Mouse (Mus musculus): ENCODE data around the gene Ptprn2. TPM values are rescaled to one million over a fixed set of nuclear protein-coding genes. Genes with fewer than 3 reads are reported as not detected.
A peak's percentile ranks its signal among the peaks of the same experiment; 100 is the strongest.

Gene Ptprn2
- polyA plus RNA-seq, 1 experiment from 2014 or later: 0.79 TPM

- Histone ChIP-seq H3K27ac (replicated peaks; ENCODE audit: low read depth, low read length) (no peak overlapping the region), H3K27me3 (ENCODE audit: control insufficient read depth, insufficient read depth, low read length) (no peaks in the 10 kb centered on the region), H3K9ac (replicated peaks; ENCODE audit: low read length) (no peak overlapping the region), H3K9me3 (replicated peaks; ENCODE audit: control insufficient read depth, low read length) (no peaks in the 10 kb centered on the region), H3K4me3 (ENCODE audit: low read depth, low read length) (no peak overlapping the region), H3K4me1 (ENCODE audit: control insufficient read depth, insufficient read depth, low read length) (no peaks in the 10 kb centered on the region), H3K36me3 (replicated peaks; ENCODE audit: control insufficient read depth, insufficient read depth, low read depth, low read length) (no peaks in the 10 kb centered on the region), H3K4me2 (ENCODE audit: low read depth, low read length) (no peak overlapping the region)
- ATAC-seq (replicated peaks; ENCODE audit: insufficient number of reproducible peaks, low FRiP score, low TSS enrichment, low read depth): no peak
- 86% methylated on average over 3 of the region's 3 CpGs for WGBS
- no peak for DNase-seq (ENCODE audit: low spot score)
Observed at GRCm38 (mm10) chr12:116628992-116629391, 143.5 kb downstream of the Ptprn2 start.

DNA sequence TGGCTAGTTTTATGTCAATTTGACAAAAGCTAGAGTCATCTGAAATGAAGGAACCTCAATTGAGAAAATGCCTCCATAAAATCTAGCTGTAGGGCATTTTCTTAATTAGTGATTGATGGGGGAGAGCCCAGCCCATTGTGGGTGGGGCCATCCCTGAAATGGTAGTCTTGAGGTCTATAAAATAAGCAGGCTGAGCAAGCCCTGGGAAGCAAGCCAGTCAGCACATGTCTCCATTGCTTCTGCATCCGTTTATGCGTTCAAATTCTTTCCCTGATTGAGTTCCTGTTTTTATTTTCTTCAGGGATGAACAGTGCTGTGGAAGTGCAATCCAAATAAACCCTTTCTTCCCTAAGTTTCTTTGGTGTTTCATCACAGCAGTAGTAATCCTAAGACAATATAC, 152.0 kb downstream of the Ptprn2 start:
- WGBS: 65% methylated on average over 2 of the region's 2 CpGs

GRCm38 (mm10) chr12:116640871-116641270, 155.4 kb downstream of the Ptprn2 start:
- WGBS: 12% methylated on average over 4 of the region's 4 CpGs
- H3K9ac ChIP-seq (replicated peaks; ENCODE audit: low read length): no peak overlapping the region
- no peaks in the 10 kb centered on the region for H3K36me3 ChIP-seq (replicated peaks; ENCODE audit: control insufficient read depth, insufficient read depth, low read depth, low read length)
- H3K27ac ChIP-seq (replicated peaks; ENCODE audit: low read depth, low read length): no peak overlapping the region
- ATAC-seq (replicated peaks; ENCODE audit: insufficient number of reproducible peaks, low FRiP score, low TSS enrichment, low read depth) (no peak), DNase-seq (ENCODE audit: low spot score) (no peak)
- no peak overlapping the region for H3K4me3 ChIP-seq (ENCODE audit: low read depth, low read length)
- H3K27me3 ChIP-seq (ENCODE audit: control insufficient read depth, insufficient read depth, low read length): no peaks in the 10 kb centered on the region
- no peak overlapping the region for H3K4me2 ChIP-seq (ENCODE audit: low read depth, low read length)
- no peaks in the 10 kb centered on the region for H3K9me3 ChIP-seq (replicated peaks; ENCODE audit: control insufficient read depth, low read length)
- no peaks in the 10 kb centered on the region for H3K4me1 ChIP-seq (ENCODE audit: control insufficient read depth, insufficient read depth, low read length)

More for the DNA sequence above, 152.0 kb downstream of the Ptprn2 start:
- DNase-seq (ENCODE audit: low spot score): no peak
- Histone ChIP-seq H3K4me1 (ENCODE audit: control insufficient read depth, insufficient read depth, low read length) (no peaks in the 10 kb centered on the region), H3K9ac (replicated peaks; ENCODE audit: low read length) (no peak overlapping the region), H3K4me2 (ENCODE audit: low read depth, low read length) (no peak overlapping the region), H3K36me3 (replicated peaks; ENCODE audit: control insufficient read depth, insufficient read depth, low read depth, low read length) (no peaks in the 10 kb centered on the region), H3K27me3 (ENCODE audit: control insufficient read depth, insufficient read depth, low read length) (no peaks in the 10 kb centered on the region), H3K4me3 (ENCODE audit: low read depth, low read length) (no peak overlapping the region), H3K9me3 (replicated peaks; ENCODE audit: control insufficient read depth, low read length) (no peaks in the 10 kb centered on the region), H3K27ac (replicated peaks; ENCODE audit: low read depth, low read length) (no peak overlapping the region)
- ATAC-seq (replicated peaks; ENCODE audit: insufficient number of reproducible peaks, low FRiP score, low TSS enrichment, low read depth): no peak

DNA sequence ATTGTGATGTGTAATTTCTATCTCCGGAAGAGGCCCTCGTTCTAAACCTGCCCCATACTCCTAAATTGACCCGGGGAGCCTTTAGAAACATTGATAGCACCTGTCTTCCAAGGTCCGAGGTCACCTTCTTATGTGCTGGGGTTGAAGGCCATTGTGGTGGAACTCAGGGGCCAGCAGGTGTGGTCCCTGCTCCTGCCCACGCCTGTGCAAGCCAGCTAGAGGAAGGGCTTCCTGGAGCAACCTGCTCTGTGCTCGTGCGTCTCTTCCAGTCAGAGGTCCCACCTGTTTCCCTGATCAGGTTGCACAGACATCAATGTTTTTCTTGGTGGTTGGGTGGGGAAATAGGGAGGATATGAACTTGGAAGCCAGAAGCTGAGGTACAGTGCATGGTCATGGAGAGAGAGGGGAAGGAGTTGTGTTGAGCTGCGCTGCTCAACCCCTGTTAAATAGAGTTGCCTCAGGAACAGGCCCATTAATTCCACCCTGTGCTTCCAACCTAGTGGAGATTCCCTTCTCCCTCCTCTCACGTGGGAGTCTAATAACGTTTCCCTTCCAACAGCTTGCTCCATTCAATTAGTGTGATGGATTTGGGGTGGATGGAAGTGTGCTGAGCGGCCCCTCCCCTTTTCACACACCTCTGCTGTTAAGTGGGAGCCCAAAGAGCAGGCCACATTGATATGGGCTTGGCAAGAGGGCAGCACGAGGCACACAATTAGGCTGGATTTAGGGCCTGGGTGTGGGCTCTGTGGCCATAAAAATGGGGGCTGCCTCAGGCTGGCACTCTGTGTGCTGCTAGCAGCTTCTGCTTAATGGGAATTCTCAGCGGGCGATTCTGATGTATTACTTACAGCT, 156.0 kb downstream of the Ptprn2 start:
- H3K27me3 ChIP-seq (ENCODE audit: control insufficient read depth, insufficient read depth, low read length): no peaks in the 10 kb centered on the region
- H3K9me3 ChIP-seq (replicated peaks; ENCODE audit: control insufficient read depth, low read length): no peaks in the 10 kb centered on the region
- H3K36me3 ChIP-seq (replicated peaks; ENCODE audit: control insufficient read depth, insufficient read depth, low read depth, low read length): no peaks in the 10 kb centered on the region
- ATAC-seq (replicated peaks; ENCODE audit: insufficient number of reproducible peaks, low FRiP score, low TSS enrichment, low read depth) (0 out of 2 replicates have a peak, but pooled peaks have one; percentile 34), DNase-seq (ENCODE audit: low spot score) (no peak)
- no peak overlapping the region for H3K27ac ChIP-seq (replicated peaks; ENCODE audit: low read depth, low read length)
- WGBS: 36% methylated on average over 14 of the region's 14 CpGs
- H3K4me1 ChIP-seq (ENCODE audit: control insufficient read depth, insufficient read depth, low read length): no peaks in the 10 kb centered on the region
- no peak overlapping the region for H3K4me2 ChIP-seq (ENCODE audit: low read depth, low read length)
- H3K4me3 ChIP-seq (ENCODE audit: low read depth, low read length): no peak overlapping the region
- H3K9ac ChIP-seq (replicated peaks; ENCODE audit: low read length): no peak overlapping the region

DNA sequence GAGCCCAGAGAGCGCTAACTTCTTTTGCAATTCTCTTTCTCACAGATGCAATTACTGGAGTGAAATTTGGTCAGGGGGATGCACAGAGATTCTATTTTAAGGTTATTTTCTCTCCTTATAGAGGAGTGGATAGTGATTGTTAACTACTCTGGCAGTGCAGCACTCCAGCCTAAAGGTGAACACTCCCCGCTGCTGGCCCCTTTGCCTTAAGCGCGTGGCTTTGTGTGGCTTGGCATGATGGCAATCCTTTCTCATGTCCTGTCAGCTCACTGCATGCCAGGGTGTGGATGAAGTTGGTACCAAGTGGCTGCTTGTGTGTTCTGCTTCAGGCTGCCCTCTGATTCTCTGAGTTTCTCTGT, 156.7 kb downstream of the Ptprn2 start:
- Histone ChIP-seq H3K9ac (replicated peaks; ENCODE audit: low read length) (no peak overlapping the region), H3K4me3 (ENCODE audit: low read depth, low read length) (no peak overlapping the region), H3K36me3 (replicated peaks; ENCODE audit: control insufficient read depth, insufficient read depth, low read depth, low read length) (no peaks in the 10 kb centered on the region), H3K27ac (replicated peaks; ENCODE audit: low read depth, low read length) (no peak overlapping the region), H3K4me2 (ENCODE audit: low read depth, low read length) (no peak overlapping the region), H3K4me1 (ENCODE audit: control insufficient read depth, insufficient read depth, low read length) (no peaks in the 10 kb centered on the region), H3K27me3 (ENCODE audit: control insufficient read depth, insufficient read depth, low read length) (no peaks in the 10 kb centered on the region), H3K9me3 (replicated peaks; ENCODE audit: control insufficient read depth, low read length) (no peaks in the 10 kb centered on the region)
- DNase-seq (ENCODE audit: low spot score) (no peak), ATAC-seq (replicated peaks; ENCODE audit: insufficient number of reproducible peaks, low FRiP score, low TSS enrichment, low read depth) (0 out of 2 replicates have a peak, but pooled peaks have one; percentile 22)
- WGBS: 68% methylated on average over 4 of the region's 4 CpGs

- Histone ChIP-seq H3K4me2 (ENCODE audit: low read depth, low read length) (no peak overlapping the region), H3K27me3 (ENCODE audit: control insufficient read depth, insufficient read depth, low read length) (no peaks in the 10 kb centered on the region), H3K4me1 (ENCODE audit: control insufficient read depth, insufficient read depth, low read length) (no peaks in the 10 kb centered on the region), H3K4me3 (ENCODE audit: low read depth, low read length) (no peak overlapping the region), H3K9me3 (replicated peaks; ENCODE audit: control insufficient read depth, low read length) (no peaks in the 10 kb centered on the region), H3K27ac (replicated peaks; ENCODE audit: low read depth, low read length) (no peak overlapping the region), H3K9ac (replicated peaks; ENCODE audit: low read length) (no peak overlapping the region), H3K36me3 (replicated peaks; ENCODE audit: control insufficient read depth, insufficient read depth, low read depth, low read length) (no peaks in the 10 kb centered on the region)
- DNase-seq (ENCODE audit: low spot score) (no peak), ATAC-seq (replicated peaks; ENCODE audit: insufficient number of reproducible peaks, low FRiP score, low TSS enrichment, low read depth) (no peak)
Observed at GRCm38 (mm10) chr12:116646771-116647170, 161.3 kb downstream of the Ptprn2 start.

- H3K4me1 ChIP-seq (ENCODE audit: control insufficient read depth, insufficient read depth, low read length): no peaks in the 10 kb centered on the region
- H3K4me3 ChIP-seq (ENCODE audit: low read depth, low read length): no peak overlapping the region
- H3K27me3 ChIP-seq (ENCODE audit: control insufficient read depth, insufficient read depth, low read length): no peaks in the 10 kb centered on the region
- no peaks in the 10 kb centered on the region for H3K36me3 ChIP-seq (replicated peaks; ENCODE audit: control insufficient read depth, insufficient read depth, low read depth, low read length)
- no peak overlapping the region for H3K27ac ChIP-seq (replicated peaks; ENCODE audit: low read depth, low read length)
- H3K4me2 ChIP-seq (ENCODE audit: low read depth, low read length): no peak overlapping the region
- H3K9ac ChIP-seq (replicated peaks; ENCODE audit: low read length): no peak overlapping the region
- peak; percentile 27; the same call in 1 of the 2 replicates for ATAC-seq (replicated peaks; ENCODE audit: insufficient number of reproducible peaks, low FRiP score, low TSS enrichment, low read depth)
- WGBS: 55% methylated on average over 4 of the region's 4 CpGs
- peak; percentile 61 for DNase-seq (ENCODE audit: low spot score)
- no peaks in the 10 kb centered on the region for H3K9me3 ChIP-seq (replicated peaks; ENCODE audit: control insufficient read depth, low read length)
Observed at GRCm38 (mm10) chr12:116648584-116649206, 163.2 kb downstream of the Ptprn2 start.

GRCm38 (mm10) chr12:116653684-116654083, 168.2 kb downstream of the Ptprn2 start:
- 74% methylated on average over 1 of the region's 1 CpGs for WGBS
- H3K9ac ChIP-seq (replicated peaks; ENCODE audit: low read length): no peak overlapping the region
- no peak overlapping the region for H3K4me2 ChIP-seq (ENCODE audit: low read depth, low read length)
- no peaks in the 10 kb centered on the region for H3K9me3 ChIP-seq (replicated peaks; ENCODE audit: control insufficient read depth, low read length)
- no peak overlapping the region for H3K27ac ChIP-seq (replicated peaks; ENCODE audit: low read depth, low read length)
- ATAC-seq (replicated peaks; ENCODE audit: insufficient number of reproducible peaks, low FRiP score, low TSS enrichment, low read depth) (no peak), DNase-seq (ENCODE audit: low spot score) (no peak)
- H3K36me3 ChIP-seq (replicated peaks; ENCODE audit: control insufficient read depth, insufficient read depth, low read depth, low read length): no peaks in the 10 kb centered on the region
- H3K4me3 ChIP-seq (ENCODE audit: low read depth, low read length): no peak overlapping the region
- no peaks in the 10 kb centered on the region for H3K4me1 ChIP-seq (ENCODE audit: control insufficient read depth, insufficient read depth, low read length)
- H3K27me3 ChIP-seq (ENCODE audit: control insufficient read depth, insufficient read depth, low read length): no peaks in the 10 kb centered on the region
